Mouse (Mus musculus): Measurements from ENCODE around the gene Ints3. TPM values are rescaled to one million over a fixed set of nuclear protein-coding genes. Genes with fewer than 3 reads are reported as not detected.
"Not testable (repeated sequence)": the region's sequence is repeated elsewhere in the genome, so short reads cannot be mapped to it uniquely, and the experiment has no call there.

Ints3 gene
- polyA plus RNA-seq, 1 experiment from 2014 or later = 26.0 TPM

DNA sequence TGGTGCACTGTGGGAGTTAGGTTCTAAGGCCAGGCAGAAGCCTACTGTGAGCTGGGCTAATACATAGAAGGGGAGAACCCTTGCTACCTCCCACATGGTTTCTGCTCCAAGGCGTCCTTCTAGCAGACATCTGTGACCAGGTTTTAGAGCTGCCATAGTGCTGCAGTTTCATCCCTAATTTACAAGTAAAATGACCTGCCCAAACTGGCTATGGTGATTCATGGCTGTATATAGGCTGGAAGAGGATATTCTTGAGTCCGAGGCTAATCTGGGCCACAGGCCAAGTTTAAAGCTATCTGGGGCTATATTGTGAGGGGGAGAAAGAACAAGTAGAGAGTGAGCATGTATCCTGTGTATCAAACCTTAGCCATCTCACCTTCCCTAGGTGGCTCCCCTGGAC, 64.4 kb downstream of the Ints3 start:
- Histone ChIP-seq H3K27ac (replicated peaks; ENCODE audit: low read depth, low read length) (no peak overlapping the region), H3K9me3 (ENCODE audit: control insufficient read depth, low read length) (no peaks in the 10 kb centered on the region), H3K36me3 (ENCODE audit: control insufficient read depth, insufficient read depth, low read length) (0 out of 2 replicates have a peak, but pooled peaks cover 3% of the 10 kb centered on the region), H3K9ac (ENCODE audit: low read depth, low read length) (no peak overlapping the region), H3K4me1 (ENCODE audit: control insufficient read depth, insufficient read depth, low read length) (no peaks in the 10 kb centered on the region), H3K27me3 (replicated peaks; ENCODE audit: control insufficient read depth, insufficient read depth, low read length) (no peaks in the 10 kb centered on the region), H3K4me3 (ENCODE audit: low read depth, low read length) (no peak overlapping the region), H3K4me2 (ENCODE audit: low read depth, low read length) (no peak overlapping the region)
- ATAC-seq (ENCODE audit: low read depth) = no peak
- 61% methylated on average over 2 of the region's 2 CpGs for WGBS
- DNase-seq (ENCODE audit: low spot score) = no peak

DNA sequence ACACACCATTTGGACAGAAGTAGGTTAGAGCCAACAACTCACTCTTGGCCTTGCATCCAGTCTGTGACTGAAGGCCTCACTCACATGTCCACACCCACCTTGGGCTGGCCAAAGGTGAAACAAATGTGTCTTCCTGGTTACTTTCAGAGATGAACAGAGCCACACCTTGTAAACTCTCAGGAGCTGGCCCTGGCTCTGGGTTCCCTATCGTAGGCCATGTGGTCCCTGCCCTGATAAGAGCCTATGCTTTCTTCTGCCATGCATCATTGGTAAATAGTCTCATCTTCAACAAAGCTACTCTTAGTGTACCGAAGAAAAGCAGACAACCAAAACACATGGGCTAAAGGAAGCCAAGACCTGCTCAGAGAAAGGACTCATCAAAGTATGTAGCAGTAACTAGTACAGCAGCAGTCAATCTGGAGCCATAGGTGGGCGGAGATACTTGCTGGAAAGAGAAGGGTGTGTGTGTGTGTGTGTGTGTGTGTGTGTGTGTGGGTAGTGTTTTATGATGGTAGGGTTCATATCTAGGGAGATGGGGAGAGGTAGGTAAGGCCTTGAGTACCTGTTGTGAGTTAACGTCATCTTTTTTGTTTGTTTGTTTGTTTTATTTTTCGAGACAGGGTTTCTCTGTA, 66.3 kb downstream of the Ints3 start:
- no peak overlapping the region for H3K4me2 ChIP-seq (ENCODE audit: low read depth, low read length)
- no peak overlapping the region for H3K27ac ChIP-seq (replicated peaks; ENCODE audit: low read depth, low read length)
- H3K4me1 ChIP-seq (ENCODE audit: control insufficient read depth, insufficient read depth, low read length) = no peaks in the 10 kb centered on the region
- no peak overlapping the region for H3K9ac ChIP-seq (ENCODE audit: low read depth, low read length)
- H3K36me3 ChIP-seq (ENCODE audit: control insufficient read depth, insufficient read depth, low read length) = 0 out of 2 replicates have a peak, but pooled peaks cover 8% of the 10 kb centered on the region
- H3K4me3 ChIP-seq (ENCODE audit: low read depth, low read length) = no peak overlapping the region
- no peaks in the 10 kb centered on the region for H3K27me3 ChIP-seq (replicated peaks; ENCODE audit: control insufficient read depth, insufficient read depth, low read length)
- WGBS = 95% methylated on average over 5 of the region's 5 CpGs
- ATAC-seq (ENCODE audit: low read depth) (no peak), DNase-seq (ENCODE audit: low spot score) (no peak)
- H3K9me3 ChIP-seq (ENCODE audit: control insufficient read depth, low read length) = no peaks in the 10 kb centered on the region

DNA sequence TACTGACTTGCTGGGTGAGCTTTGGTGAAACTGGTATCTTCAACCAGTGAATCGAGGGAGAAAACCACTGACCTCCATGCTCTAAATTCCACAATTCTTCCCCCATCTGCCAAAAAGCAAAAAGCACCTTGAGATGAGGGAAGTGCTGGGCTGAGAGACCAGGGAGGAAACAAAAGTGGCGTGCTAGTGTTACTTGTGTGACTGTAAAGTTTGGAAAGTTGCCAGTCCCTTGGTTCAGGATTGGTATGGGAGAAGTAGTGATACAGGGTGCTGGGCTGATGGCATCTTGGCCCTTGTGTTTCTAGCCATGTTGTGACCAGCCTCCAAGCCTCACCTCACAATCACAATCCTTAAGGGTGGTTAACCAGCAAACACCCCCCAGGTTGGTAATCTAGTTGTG, 71.1 kb downstream of the Ints3 start:
- Histone ChIP-seq H3K9ac (ENCODE audit: low read depth, low read length) (no peak overlapping the region), H3K4me2 (ENCODE audit: low read depth, low read length) (no peak overlapping the region), H3K4me3 (ENCODE audit: low read depth, low read length) (no peak overlapping the region), H3K27me3 (replicated peaks; ENCODE audit: control insufficient read depth, insufficient read depth, low read length) (no peaks in the 10 kb centered on the region), H3K4me1 (ENCODE audit: control insufficient read depth, insufficient read depth, low read length) (no peaks in the 10 kb centered on the region), H3K27ac (replicated peaks; ENCODE audit: low read depth, low read length) (no peak overlapping the region), H3K36me3 (ENCODE audit: control insufficient read depth, insufficient read depth, low read length) (peaks cover 40% of the 10 kb centered on the region), H3K9me3 (ENCODE audit: control insufficient read depth, low read length) (no peaks in the 10 kb centered on the region)
- DNase-seq (ENCODE audit: low spot score) (no peak), ATAC-seq (ENCODE audit: low read depth) (no peak)
- WGBS = 76% methylated on average over 2 of the region's 2 CpGs

DNA sequence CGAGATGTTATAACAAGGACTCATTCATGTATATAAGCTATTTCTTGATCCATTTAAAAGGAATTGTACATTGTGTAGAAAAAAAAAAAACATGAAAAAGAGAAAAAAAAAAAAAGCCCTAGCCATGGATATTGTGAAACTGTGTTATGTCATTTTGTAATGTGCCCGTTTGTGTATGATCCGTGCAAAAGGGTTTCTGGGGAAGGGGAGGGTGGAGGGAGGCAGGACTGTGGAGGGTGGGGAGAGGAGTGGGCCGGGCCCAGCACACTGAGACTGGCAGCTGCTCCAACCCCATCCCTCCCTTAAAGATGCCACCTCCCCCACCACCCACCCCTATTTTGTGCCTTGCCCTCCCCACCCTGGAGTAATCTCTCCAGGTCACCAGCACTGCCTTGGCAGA, 71.9 kb downstream of the Ints3 start:
- H3K36me3 ChIP-seq (ENCODE audit: control insufficient read depth, insufficient read depth, low read length) = peaks cover 49% of the 10 kb centered on the region
- ATAC-seq (ENCODE audit: low read depth) = no peak
- no peak overlapping the region for H3K4me3 ChIP-seq (ENCODE audit: low read depth, low read length)
- H3K9me3 ChIP-seq (ENCODE audit: control insufficient read depth, low read length) = no peaks in the 10 kb centered on the region
- WGBS = 76% methylated on average over 4 of the region's 4 CpGs
- no peaks in the 10 kb centered on the region for H3K4me1 ChIP-seq (ENCODE audit: control insufficient read depth, insufficient read depth, low read length)
- DNase-seq (ENCODE audit: low spot score) = no peak
- no peak overlapping the region for H3K4me2 ChIP-seq (ENCODE audit: low read depth, low read length)
- no peak overlapping the region for H3K9ac ChIP-seq (ENCODE audit: low read depth, low read length)
- no peak overlapping the region for H3K27ac ChIP-seq (replicated peaks; ENCODE audit: low read depth, low read length)
- H3K27me3 ChIP-seq (replicated peaks; ENCODE audit: control insufficient read depth, insufficient read depth, low read length) = no peaks in the 10 kb centered on the region

DNA sequence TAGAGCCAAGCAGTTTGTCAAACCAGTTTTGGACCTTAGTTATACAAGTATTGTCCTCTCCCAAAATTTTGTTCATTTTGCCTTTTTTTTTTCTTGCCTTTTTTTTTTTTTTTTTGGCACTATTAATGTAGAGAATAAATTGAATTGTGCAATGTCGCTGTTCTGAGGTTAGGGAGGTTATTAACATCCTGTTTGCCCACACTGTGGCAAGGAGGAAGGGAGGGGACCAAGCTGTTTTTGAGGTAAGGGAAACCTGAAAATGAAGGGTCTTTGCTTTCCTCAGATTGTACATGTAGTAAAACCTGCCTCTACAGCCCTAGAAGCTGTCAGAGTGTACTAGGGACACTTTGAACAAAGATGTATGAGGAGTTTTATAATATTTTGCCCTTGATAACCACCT, 74.2 kb downstream of the Ints3 start:
- WGBS = 91% methylated on average over 1 of the region's 1 CpGs
- Histone ChIP-seq H3K4me3 (ENCODE audit: low read depth, low read length) (no peak overlapping the region), H3K9ac (ENCODE audit: low read depth, low read length) (no peak overlapping the region), H3K27me3 (replicated peaks; ENCODE audit: control insufficient read depth, insufficient read depth, low read length) (no peaks in the 10 kb centered on the region), H3K4me2 (ENCODE audit: low read depth, low read length) (no peak overlapping the region), H3K27ac (replicated peaks; ENCODE audit: low read depth, low read length) (no peak overlapping the region), H3K36me3 (ENCODE audit: control insufficient read depth, insufficient read depth, low read length) (peaks cover 67% of the 10 kb centered on the region), H3K9me3 (ENCODE audit: control insufficient read depth, low read length) (no peaks in the 10 kb centered on the region), H3K4me1 (ENCODE audit: control insufficient read depth, insufficient read depth, low read length) (no peaks in the 10 kb centered on the region)
- ATAC-seq (ENCODE audit: low read depth) (no peak), DNase-seq (ENCODE audit: low spot score) (no peak)

DNA sequence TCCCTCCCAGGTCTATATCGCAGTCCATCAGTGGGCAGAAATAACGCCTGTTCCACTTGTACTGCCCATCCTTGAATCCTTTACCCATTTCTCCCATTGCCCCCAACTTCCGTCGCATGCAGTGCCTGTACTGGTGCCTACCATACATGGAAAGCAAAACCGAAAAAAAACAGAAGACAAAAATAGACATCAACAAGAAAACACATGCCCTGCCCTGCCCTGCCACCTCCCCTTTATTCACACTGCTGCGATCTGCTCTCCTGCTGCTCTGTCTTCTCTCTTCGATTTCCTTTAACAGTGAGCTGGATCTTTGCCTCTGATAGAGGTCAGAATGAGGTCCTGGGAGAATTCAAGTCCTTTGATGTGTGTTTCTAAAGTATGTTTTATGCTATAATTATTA, 75.5 kb downstream of the Ints3 start:
- Histone ChIP-seq H3K4me1 (ENCODE audit: control insufficient read depth, insufficient read depth, low read length) (no peaks in the 10 kb centered on the region), H3K4me2 (ENCODE audit: low read depth, low read length) (no peak overlapping the region), H3K9me3 (ENCODE audit: control insufficient read depth, low read length) (no peaks in the 10 kb centered on the region), H3K27ac (replicated peaks; ENCODE audit: low read depth, low read length) (no peak overlapping the region), H3K4me3 (ENCODE audit: low read depth, low read length) (no peak overlapping the region), H3K36me3 (ENCODE audit: control insufficient read depth, insufficient read depth, low read length) (peaks cover 79% of the 10 kb centered on the region), H3K9ac (ENCODE audit: low read depth, low read length) (no peak overlapping the region), H3K27me3 (replicated peaks; ENCODE audit: control insufficient read depth, insufficient read depth, low read length) (no peaks in the 10 kb centered on the region)
- ATAC-seq (ENCODE audit: low read depth) (no peak), DNase-seq (ENCODE audit: low spot score) (no peak)
- WGBS = 86% methylated on average over 7 of the region's 7 CpGs

DNA sequence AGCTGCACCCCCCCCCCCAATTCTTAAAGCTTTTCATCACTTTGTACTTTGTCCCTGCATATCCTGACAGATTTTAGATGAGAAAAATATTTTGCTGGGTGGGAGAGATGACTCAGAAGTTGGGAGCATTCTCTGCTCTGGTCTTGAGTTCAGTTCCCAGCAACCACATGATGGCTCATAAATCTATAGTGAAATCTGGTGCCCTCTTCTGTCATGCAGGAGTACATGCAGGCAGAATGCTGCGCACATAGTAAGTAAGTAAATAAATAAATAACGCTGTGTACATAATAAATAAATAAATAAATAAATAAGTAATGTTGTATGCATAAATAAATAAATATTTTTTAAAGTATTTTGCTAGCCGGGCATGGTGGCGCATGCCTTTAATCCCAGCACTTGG, 85.6 kb downstream of the Ints3 start:
- ATAC-seq (ENCODE audit: low read depth) (no peak), DNase-seq (ENCODE audit: low spot score) (no peak)
- Histone ChIP-seq H3K4me1 (ENCODE audit: control insufficient read depth, insufficient read depth, low read length) (no peaks in the 10 kb centered on the region), H3K9me3 (ENCODE audit: control insufficient read depth, low read length) (no peaks in the 10 kb centered on the region), H3K9ac (ENCODE audit: low read depth, low read length) (no peak overlapping the region), H3K27ac (replicated peaks; ENCODE audit: low read depth, low read length) (no peak overlapping the region), H3K4me2 (ENCODE audit: low read depth, low read length) (no peak overlapping the region), H3K4me3 (ENCODE audit: low read depth, low read length) (no peak overlapping the region), H3K27me3 (replicated peaks; ENCODE audit: control insufficient read depth, insufficient read depth, low read length) (no peaks in the 10 kb centered on the region), H3K36me3 (ENCODE audit: control insufficient read depth, insufficient read depth, low read length) (peaks cover 61% of the 10 kb centered on the region)
- WGBS = 94% methylated on average over 4 of the region's 4 CpGs

DNA sequence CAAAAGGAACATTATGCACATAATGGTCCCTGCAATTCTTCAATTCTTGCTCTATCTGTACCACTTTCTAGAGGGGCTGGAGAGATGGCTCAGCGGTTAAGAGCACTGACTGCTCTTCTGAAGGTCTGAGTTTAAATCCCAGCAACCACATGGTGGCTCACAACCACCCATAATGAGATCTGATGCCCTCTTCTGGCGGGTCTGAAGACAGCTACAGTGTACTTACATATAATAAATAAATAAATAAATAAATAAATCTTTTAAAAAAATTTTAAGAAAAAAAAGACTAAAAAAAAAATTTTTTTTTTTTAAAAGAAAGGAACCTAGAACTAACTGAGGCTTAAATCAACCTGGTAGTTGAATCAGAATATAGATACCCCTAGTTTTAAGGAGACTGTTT, 90.6 kb downstream of the Ints3 start:
- not testable (repeated sequence) for H3K4me3 ChIP-seq (ENCODE audit: low read depth, low read length); H3K4me1 ChIP-seq (ENCODE audit: control insufficient read depth, insufficient read depth, low read length); DNase-seq (ENCODE audit: low spot score); H3K27ac ChIP-seq (replicated peaks; ENCODE audit: low read depth, low read length); H3K4me2 ChIP-seq (ENCODE audit: low read depth, low read length); ATAC-seq (ENCODE audit: low read depth); H3K9ac ChIP-seq (ENCODE audit: low read depth, low read length); H3K27me3 ChIP-seq (replicated peaks; ENCODE audit: control insufficient read depth, insufficient read depth, low read length); H3K9me3 ChIP-seq (ENCODE audit: control insufficient read depth, low read length)
- 66% methylated on average over 2 of the region's 2 CpGs for WGBS
- H3K36me3 ChIP-seq (ENCODE audit: control insufficient read depth, insufficient read depth, low read length) = peaks cover 37% of the 10 kb centered on the region
